Mouse (Mus musculus): ENCODE results near the gene Ksr1. TPM values are rescaled to one million over a fixed set of nuclear protein-coding genes. Genes with fewer than 3 reads are reported as not detected.
A peak's percentile ranks its signal among the peaks of the same experiment; 100 is the strongest.

The Ksr1 gene
- polyA plus RNA-seq, 1 experiment from 2014 or later: 2.1 TPM

GRCm38 (mm10) chr11:79093386-79093906 is 52.8 kb downstream of the Ksr1 start:
- ATAC-seq (ENCODE audit: insufficient read depth): no peak
- 52% methylated on average over 15 of the region's 15 CpGs for WGBS (ENCODE audit: insufficient replicate concordance)
- Histone ChIP-seq H3K27me3 (no peaks in the 10 kb centered on the region), H3K4me3 (replicated peaks) (no peak overlapping the region), H3K36me3 (replicated peaks) (no peaks in the 10 kb centered on the region), H3K27ac (replicated peaks) (no peak overlapping the region), H3K9me3 (replicated peaks) (no peaks in the 10 kb centered on the region), H3K4me2 (no peak overlapping the region), H3K4me1 (replicated peaks) (peaks cover 28% of the 10 kb centered on the region), H3K9ac (no peak overlapping the region)

DNA sequence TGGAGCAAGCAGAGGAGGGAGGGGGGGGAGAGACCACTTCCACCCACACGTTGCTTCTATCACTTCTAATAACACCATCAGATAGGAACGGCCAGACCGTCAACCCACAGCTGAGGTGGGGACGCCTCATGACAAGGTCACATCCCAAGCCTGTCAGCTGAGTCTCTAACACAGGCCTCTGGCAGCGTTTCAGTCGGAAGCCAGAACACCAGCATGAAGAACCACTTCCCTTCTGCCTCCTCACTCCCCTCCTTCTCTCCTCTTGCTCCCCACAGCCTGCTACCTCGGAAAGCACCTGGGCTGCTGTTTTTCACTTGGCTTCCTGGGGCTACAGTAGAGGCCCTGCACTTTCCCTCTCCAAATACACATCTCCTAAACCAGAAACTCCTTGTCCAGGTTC is 53.4 kb downstream of the Ksr1 start:
- Histone ChIP-seq H3K36me3 (replicated peaks) (no peaks in the 10 kb centered on the region), H3K27me3 (no peaks in the 10 kb centered on the region), H3K4me2 (no peak overlapping the region), H3K9me3 (replicated peaks) (no peaks in the 10 kb centered on the region), H3K4me1 (replicated peaks) (peaks cover 28% of the 10 kb centered on the region), H3K4me3 (replicated peaks) (no peak overlapping the region), H3K9ac (no peak overlapping the region), H3K27ac (replicated peaks) (no peak overlapping the region)
- 25% methylated on average over 7 of the region's 7 CpGs for WGBS (ENCODE audit: insufficient replicate concordance)
- no peak for ATAC-seq (ENCODE audit: insufficient read depth)

- Histone ChIP-seq H3K4me2 (no peak overlapping the region), H3K9ac (no peak overlapping the region), H3K27me3 (no peaks in the 10 kb centered on the region), H3K36me3 (replicated peaks) (no peaks in the 10 kb centered on the region), H3K27ac (replicated peaks) (no peak overlapping the region), H3K4me1 (replicated peaks) (peaks cover 34% of the 10 kb centered on the region), H3K9me3 (replicated peaks) (no peaks in the 10 kb centered on the region), H3K4me3 (replicated peaks) (no peak overlapping the region)
- 68% methylated on average over 6 of the region's 6 CpGs for WGBS (ENCODE audit: insufficient replicate concordance)
- ATAC-seq (ENCODE audit: insufficient read depth): no peak
Observed at GRCm38 (mm10) chr11:79092245-79092644, 54.0 kb downstream of the Ksr1 start.

- Histone ChIP-seq H3K4me3 (replicated peaks) (no peak overlapping the region), H3K36me3 (replicated peaks) (no peaks in the 10 kb centered on the region), H3K4me1 (replicated peaks) (peaks cover 46% of the 10 kb centered on the region), H3K9me3 (replicated peaks) (no peaks in the 10 kb centered on the region), H3K27me3 (no peaks in the 10 kb centered on the region), H3K4me2 (no peak overlapping the region), H3K9ac (no peak overlapping the region), H3K27ac (replicated peaks) (0 out of 2 replicates have a peak overlapping the region, but pooled peaks have one; percentile 11)
- 65% methylated on average over 1 of the region's 1 CpGs for WGBS (ENCODE audit: insufficient replicate concordance)
- ATAC-seq (ENCODE audit: insufficient read depth): no peak
Observed at GRCm38 (mm10) chr11:79089756-79090155, 56.5 kb downstream of the Ksr1 start.

DNA sequence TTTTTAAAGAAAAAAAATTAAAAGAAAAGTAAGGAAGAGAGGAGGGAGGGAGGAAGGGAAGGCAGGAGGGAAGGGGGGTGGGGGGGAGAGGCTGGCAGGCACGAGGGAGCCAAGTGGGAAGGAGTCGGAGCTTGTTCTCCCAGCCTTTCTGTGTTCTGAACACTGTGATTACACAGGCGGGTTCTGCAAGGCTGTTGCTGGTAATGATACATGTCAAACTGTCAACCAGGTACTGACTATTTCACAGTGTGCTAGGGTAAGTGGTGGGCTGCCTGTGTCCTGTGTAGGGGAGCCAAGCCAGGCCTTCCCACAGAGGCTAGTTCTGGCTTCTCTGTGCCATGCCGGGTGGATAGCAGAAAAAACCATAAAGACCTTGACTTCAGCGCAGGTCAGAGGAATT is 57.2 kb downstream of the Ksr1 start:
- no peaks in the 10 kb centered on the region for H3K9me3 ChIP-seq (replicated peaks)
- no peaks in the 10 kb centered on the region for H3K27me3 ChIP-seq
- 61% methylated on average over 5 of the region's 5 CpGs for WGBS (ENCODE audit: insufficient replicate concordance)
- H3K4me3 ChIP-seq (replicated peaks): no peak overlapping the region
- H3K9ac ChIP-seq: no peak overlapping the region
- H3K4me1 ChIP-seq (replicated peaks): peaks cover 51% of the 10 kb centered on the region
- no peak overlapping the region for H3K4me2 ChIP-seq
- ATAC-seq (ENCODE audit: insufficient read depth): no peak
- H3K36me3 ChIP-seq (replicated peaks): no peaks in the 10 kb centered on the region
- 0 out of 2 replicates have a peak overlapping the region, but pooled peaks have one; percentile 11 for H3K27ac ChIP-seq (replicated peaks)

- ATAC-seq (ENCODE audit: insufficient read depth): 0 out of 2 replicates have a peak, but pooled peaks have one; percentile 5
- WGBS (ENCODE audit: insufficient replicate concordance): 18% methylated on average over 9 of the region's 9 CpGs
- no peaks in the 10 kb centered on the region for H3K36me3 ChIP-seq (replicated peaks)
- H3K9me3 ChIP-seq (replicated peaks): no peaks in the 10 kb centered on the region
- peaks cover 53% of the 10 kb centered on the region for H3K4me1 ChIP-seq (replicated peaks)
- H3K4me3 ChIP-seq (replicated peaks): no peak overlapping the region
- no peak overlapping the region for H3K9ac ChIP-seq
- no peak overlapping the region for H3K27ac ChIP-seq (replicated peaks)
- H3K4me2 ChIP-seq: no peak overlapping the region; the same call in 1 of the 2 replicates
- H3K27me3 ChIP-seq: no peaks in the 10 kb centered on the region
Observed at GRCm38 (mm10) chr11:79088325-79088724, 57.9 kb downstream of the Ksr1 start.

DNA sequence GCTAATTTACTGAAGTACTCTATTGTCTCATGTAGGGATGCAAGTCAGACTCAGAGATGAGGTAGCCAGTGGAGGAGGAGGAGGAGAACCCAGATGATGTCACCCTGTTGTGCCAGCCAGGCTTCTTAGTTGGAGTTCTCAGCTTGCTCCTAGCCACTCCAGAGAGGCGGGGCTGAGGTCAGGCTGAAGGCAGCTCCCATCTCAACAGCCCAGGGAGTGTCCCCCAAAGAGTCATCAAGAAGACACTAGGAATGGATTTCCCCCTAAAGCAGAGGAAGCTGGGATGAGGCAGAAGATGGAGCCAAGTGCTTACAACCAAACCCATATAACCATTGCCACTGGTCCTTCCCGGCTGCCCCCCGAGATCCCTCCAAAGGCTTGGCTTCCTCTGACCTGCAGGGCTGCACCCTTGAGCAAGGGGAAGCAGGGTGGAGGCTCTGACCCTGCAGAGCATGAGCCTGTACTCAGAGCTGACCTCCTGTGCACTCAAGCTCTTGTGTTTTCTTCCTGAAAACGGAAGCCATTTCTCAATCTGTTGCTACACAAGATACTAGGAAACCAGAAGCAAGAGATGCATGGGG is 58.4 kb downstream of the Ksr1 start:
- Histone ChIP-seq H3K4me1 (replicated peaks) (peaks cover 50% of the 10 kb centered on the region), H3K27me3 (no peaks in the 10 kb centered on the region), H3K36me3 (replicated peaks) (no peaks in the 10 kb centered on the region), H3K9me3 (replicated peaks) (no peaks in the 10 kb centered on the region), H3K9ac (no peak overlapping the region), H3K27ac (replicated peaks) (peak overlapping the region; percentile 51; the same call in 1 of the 2 replicates), H3K4me2 (no peak overlapping the region; the same call in 1 of the 2 replicates), H3K4me3 (replicated peaks) (no peak overlapping the region)
- WGBS (ENCODE audit: insufficient replicate concordance): 28% methylated on average over 4 of the region's 4 CpGs
- peak; percentile 16; the same call in 1 of the 2 replicates for ATAC-seq (ENCODE audit: insufficient read depth)

DNA sequence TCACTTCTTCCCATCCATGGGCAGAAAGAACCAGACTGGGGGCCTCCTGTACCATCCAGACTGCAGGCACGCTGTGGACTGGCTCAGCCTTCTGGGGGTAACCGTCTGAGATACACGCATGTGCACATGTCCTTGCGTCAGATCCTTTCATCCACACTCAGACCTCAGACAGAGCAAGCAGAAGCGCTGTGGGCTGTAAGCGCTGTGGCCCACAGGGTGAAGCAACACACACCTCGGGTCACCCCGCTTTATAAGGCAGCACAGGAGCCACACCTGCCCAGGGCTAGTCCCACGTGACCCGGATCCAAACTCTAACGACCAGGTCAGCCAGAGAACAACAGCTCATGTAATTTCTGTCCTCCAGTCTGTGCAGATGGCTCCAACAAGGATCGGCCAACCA is 59.4 kb downstream of the Ksr1 start:
- 0 out of 2 replicates have a peak, but pooled peaks have one; percentile 18 for ATAC-seq (ENCODE audit: insufficient read depth)
- no peaks in the 10 kb centered on the region for H3K27me3 ChIP-seq
- H3K4me1 ChIP-seq (replicated peaks): peaks cover 49% of the 10 kb centered on the region
- no peaks in the 10 kb centered on the region for H3K9me3 ChIP-seq (replicated peaks)
- 0 out of 2 replicates have a peak overlapping the region, but pooled peaks have one; percentile 51 for H3K27ac ChIP-seq (replicated peaks)
- no peak overlapping the region for H3K4me3 ChIP-seq (replicated peaks)
- 75% methylated on average over 12 of the region's 12 CpGs for WGBS (ENCODE audit: insufficient replicate concordance)
- H3K9ac ChIP-seq: no peak overlapping the region
- no peak overlapping the region for H3K4me2 ChIP-seq
- no peaks in the 10 kb centered on the region for H3K36me3 ChIP-seq (replicated peaks)

DNA sequence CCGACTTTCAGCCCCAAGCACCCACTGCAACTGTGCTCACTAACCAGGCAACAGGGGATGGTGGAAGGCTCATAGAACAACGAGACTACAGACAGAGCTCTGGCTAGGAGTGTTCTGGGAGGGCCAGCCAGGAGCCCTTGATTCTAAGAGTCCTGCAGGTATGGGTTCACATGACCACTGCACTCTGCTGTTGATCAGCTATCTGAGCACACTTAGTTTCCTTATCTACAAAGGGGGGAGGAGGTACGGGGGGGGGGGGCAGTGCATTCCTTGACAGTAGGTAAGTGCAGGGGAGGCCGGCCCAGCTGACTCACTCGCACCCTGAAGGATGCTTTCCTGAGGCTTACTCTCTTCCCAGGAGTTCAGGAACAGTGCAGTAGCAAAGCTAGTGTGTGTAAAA is 61.1 kb downstream of the Ksr1 start:
- no peak overlapping the region for H3K4me3 ChIP-seq (replicated peaks)
- no peak overlapping the region for H3K27ac ChIP-seq (replicated peaks)
- H3K9me3 ChIP-seq (replicated peaks): no peaks in the 10 kb centered on the region
- ATAC-seq (ENCODE audit: insufficient read depth): no peak
- WGBS (ENCODE audit: insufficient replicate concordance): 41% methylated on average over 5 of the region's 5 CpGs
- no peak overlapping the region for H3K4me2 ChIP-seq
- peaks cover 59% of the 10 kb centered on the region for H3K4me1 ChIP-seq (replicated peaks)
- no peaks in the 10 kb centered on the region for H3K36me3 ChIP-seq (replicated peaks)
- no peak overlapping the region for H3K9ac ChIP-seq
- H3K27me3 ChIP-seq: 0 out of 2 replicates have a peak, but pooled peaks cover 3% of the 10 kb centered on the region

- Histone ChIP-seq H3K27me3 (0 out of 2 replicates have a peak, but pooled peaks cover 3% of the 10 kb centered on the region), H3K9ac (no peak overlapping the region), H3K4me3 (replicated peaks) (no peak overlapping the region), H3K27ac (replicated peaks) (no peak overlapping the region), H3K4me1 (replicated peaks) (peaks cover 52% of the 10 kb centered on the region), H3K36me3 (replicated peaks) (no peaks in the 10 kb centered on the region), H3K4me2 (no peak overlapping the region), H3K9me3 (replicated peaks) (no peaks in the 10 kb centered on the region)
- WGBS (ENCODE audit: insufficient replicate concordance): 52% methylated on average over 11 of the region's 11 CpGs
- ATAC-seq (ENCODE audit: insufficient read depth): no peak
Observed at GRCm38 (mm10) chr11:79083018-79083441, 63.2 kb downstream of the Ksr1 start.

DNA sequence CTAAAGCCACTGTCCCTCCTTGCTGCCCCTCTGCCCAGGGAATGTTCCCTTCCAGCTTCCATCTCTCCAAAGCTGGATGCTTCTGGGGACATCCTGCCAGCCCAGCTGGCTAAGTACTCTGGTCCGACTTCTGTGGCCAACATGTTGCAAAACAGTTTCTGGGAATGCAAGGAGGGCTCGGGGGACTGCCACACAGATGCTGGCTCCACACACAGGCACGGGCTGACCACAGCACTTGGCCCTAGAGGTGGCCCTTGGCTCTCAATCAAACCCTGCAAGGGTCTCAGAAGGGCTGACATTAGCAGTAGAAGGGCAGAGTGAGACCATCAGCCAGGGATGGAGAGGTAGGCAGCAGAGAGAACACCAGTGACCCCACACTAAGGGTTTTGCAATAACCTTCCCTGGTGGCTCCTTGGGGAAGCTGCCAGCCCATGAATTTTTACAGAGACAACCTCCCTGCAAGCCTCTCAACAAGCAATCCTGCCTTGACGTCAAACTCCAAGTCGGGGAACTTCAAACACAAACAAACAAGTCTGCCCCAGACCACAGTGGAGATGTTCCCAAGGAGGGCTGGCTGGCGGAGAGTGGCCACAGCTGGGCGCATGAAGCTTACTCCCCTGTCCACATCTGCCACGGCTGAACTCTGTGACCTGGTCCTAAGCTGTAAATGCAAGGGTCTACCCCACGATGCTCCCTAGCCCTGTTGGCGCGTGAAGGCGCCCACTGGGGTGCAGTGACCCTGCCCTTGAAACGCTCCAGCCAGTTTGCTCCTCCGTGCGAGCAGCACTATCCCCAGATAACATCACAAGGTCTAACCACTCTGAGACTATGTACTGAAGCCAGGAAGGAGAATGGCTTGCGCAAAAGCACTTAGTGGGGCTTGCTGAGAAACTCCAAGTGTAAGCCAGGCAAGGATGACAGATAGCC is 65.0 kb downstream of the Ksr1 start:
- no peaks in the 10 kb centered on the region for H3K9me3 ChIP-seq (replicated peaks)
- no peaks in the 10 kb centered on the region for H3K36me3 ChIP-seq (replicated peaks)
- ATAC-seq (ENCODE audit: insufficient read depth): no peak
- no peak overlapping the region for H3K4me2 ChIP-seq
- WGBS (ENCODE audit: insufficient replicate concordance): 43% methylated on average over 16 of the region's 16 CpGs
- H3K4me1 ChIP-seq (replicated peaks): peaks cover 48% of the 10 kb centered on the region
- H3K27ac ChIP-seq (replicated peaks): no peak overlapping the region
- H3K4me3 ChIP-seq (replicated peaks): no peak overlapping the region
- H3K27me3 ChIP-seq: 0 out of 2 replicates have a peak, but pooled peaks cover 3% of the 10 kb centered on the region
- H3K9ac ChIP-seq: no peak overlapping the region

Data from liver, embryonic 15.5 days (tissue).